Mouse (Mus musculus) E14TG2a.4 (cell line): ENCODE data around the gene Cryl1.

ENCODE experiments used
- CTCF ChIP-seq: conservative IDR thresholded peaks from 2 replicates; pipeline ENCODE4 v1.5.1; 2014; ENCODE audit warnings: low read length
- POU5F1 ChIP-seq: IDR thresholded peaks from 2 replicates; pipeline ENCODE4 v1.6.1; 2014; ENCODE audit warnings: low read length, borderline replicate concordance

DNA sequence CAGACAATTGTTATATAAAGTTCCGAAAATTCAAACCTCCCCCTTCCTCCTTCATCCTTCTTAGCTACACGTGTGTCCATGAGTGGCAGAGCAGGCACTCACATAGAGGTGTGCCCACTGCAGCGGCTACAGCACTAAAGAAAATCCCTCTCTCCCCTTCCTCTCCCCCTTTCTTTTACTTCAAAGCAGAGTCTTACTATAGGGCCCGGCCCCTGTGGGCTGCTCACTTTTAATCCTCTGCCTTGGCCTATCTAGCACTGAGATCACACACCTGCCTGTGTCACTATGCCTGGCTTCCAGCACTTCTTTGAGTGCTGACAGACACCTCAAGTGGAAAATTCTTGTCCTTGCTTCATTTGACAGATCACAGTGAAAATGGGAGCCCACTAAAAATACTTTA is 163.6 kb downstream of the Cryl1 start:
- TF ChIP-seq CTCF (no peak), POU5F1 (no peak)
